Mouse (Mus musculus) lung, postnatal 25 days (tissue): ENCODE measurements around the gene Itgb1bp1.

Experiments used
- DNase-seq: peaks from one replicate; pipeline ENCODE4 v3.0.0; 2022; ENCODE audit warnings: low spot score

Itgb1bp1 gene

GRCm38 (mm10) chr12:21200613-21201012, 85.5 kb downstream of the Itgb1bp1 start:
- no peak for DNase-seq

GRCm38 (mm10) chr12:21196420-21196819, 89.7 kb downstream of the Itgb1bp1 start:
- DNase-seq = no peak

GRCm38 (mm10) chr12:21195497-21195896, 90.6 kb downstream of the Itgb1bp1 start:
- DNase-seq = no peak

GRCm38 (mm10) chr12:21191546-21191945, 94.5 kb downstream of the Itgb1bp1 start:
- DNase-seq = no peak
